Mouse (Mus musculus): Measurements from ENCODE around the gene Cdh23.

DNA sequence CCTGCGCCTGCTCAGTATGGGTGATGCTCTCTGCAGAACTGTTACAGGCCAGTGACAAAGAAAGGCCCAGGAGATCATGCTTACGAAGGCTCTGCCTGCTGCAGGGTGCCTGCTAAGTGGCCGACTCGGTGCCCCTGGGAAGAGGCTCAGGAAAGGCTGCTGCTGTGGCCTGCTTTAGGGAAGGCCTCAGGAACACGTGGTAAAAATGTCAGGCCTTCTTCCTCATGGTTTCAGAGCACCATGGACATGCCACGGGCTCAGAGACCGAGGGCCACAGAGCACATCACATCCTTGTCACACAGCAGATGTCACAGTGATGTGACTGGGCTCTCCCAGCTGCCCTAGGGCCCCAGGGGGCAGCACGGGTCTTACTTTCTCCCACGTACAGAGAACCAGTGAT lies 47.4 kb upstream of the Cdh23 start:
- TF ChIP-seq CTCF (IDR thresholded peaks at IDR 0.05) (no peak), POLR2A (IDR thresholded peaks at IDR 0.05; ENCODE audit: insufficient read depth, low read depth, low read length) (no peak), EP300 (IDR thresholded peaks at IDR 0.05; ENCODE audit: insufficient read depth, low read depth, low read length) (no peak)

All from heart, adult 2 months (tissue).